Comparison of ENCODE assay signal across 23 mouse cellular contexts in the genomic region with DNA sequence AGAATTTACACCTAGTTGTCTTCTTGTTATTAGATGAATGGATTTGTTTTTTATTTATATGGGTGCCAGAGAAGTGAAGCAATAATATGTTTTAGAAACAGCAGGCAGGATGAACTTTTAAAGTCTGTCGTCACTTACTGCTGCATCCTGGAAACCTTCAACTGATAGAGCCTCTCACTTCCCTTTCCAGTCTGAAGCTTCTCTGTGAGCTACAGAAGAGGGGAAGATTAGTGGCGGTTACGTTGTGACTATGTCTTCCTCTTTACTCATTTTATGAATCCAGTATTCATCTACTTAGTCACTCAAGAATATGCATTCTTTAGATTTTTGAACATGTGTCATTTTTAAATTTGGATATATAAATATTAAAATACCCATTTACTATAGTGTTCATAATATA.
DNase-seq lines count a peak whose midpoint lies in the region; ATAC-seq lines count a peak whose summit lies in the region.
"Had no signal": no experiment of that assay in that cellular context is flagged by ENCODE, and none has a peak within 500 bp of the region (broad histone marks: within the 10 kb centered on the region; RNA-seq: fewer than 3 reads in every experiment).

No protein-coding gene starts in this region.

- no peaks in the 10 kb centered on the region for H3K9me3 ChIP-seq in forebrain, embryonic 13.5 days (replicated peaks)
- H3K9me3 ChIP-seq: forebrain, embryonic 15.5 days; heart, embryonic 12.5 days; hindbrain, embryonic 12.5 days; limb, embryonic 13.5 days; liver, embryonic 13.5 days; midbrain, embryonic 10.5 days had no signal

- no peak overlapping the region for H3K27ac ChIP-seq in forebrain, embryonic 13.5 days
- H3K27ac ChIP-seq: forebrain, embryonic 15.5 days; hindbrain, embryonic 12.5 days; limb, embryonic 13.5 days; liver, embryonic 13.5 days; midbrain, embryonic 10.5 days had no signal

- intact Hi-C loops in left cerebral cortex, postnatal 4 days (cut with DNase I): no loop called here

- H3K36me3 ChIP-seq in forebrain, embryonic 13.5 days (ENCODE audit: poor library complexity, severe bottlenecking): no peaks in the 10 kb centered on the region
- H3K36me3 ChIP-seq: forebrain, embryonic 15.5 days; heart, embryonic 12.5 days; hindbrain, embryonic 12.5 days; limb, embryonic 13.5 days; liver, embryonic 13.5 days; midbrain, embryonic 10.5 days had no signal

- H3K9ac ChIP-seq in forebrain, embryonic 13.5 days: no peak overlapping the region
- H3K9ac ChIP-seq: forebrain, embryonic 15.5 days; heart, embryonic 12.5 days; hindbrain, embryonic 12.5 days; limb, embryonic 13.5 days; liver, embryonic 13.5 days had no signal

- H3K4me3 ChIP-seq in forebrain, embryonic 13.5 days: no peak overlapping the region
- H3K4me3 ChIP-seq: forebrain, embryonic 15.5 days; heart, embryonic 12.5 days; hindbrain, embryonic 12.5 days; limb, embryonic 13.5 days; liver, embryonic 13.5 days; midbrain, embryonic 10.5 days had no signal

- WGBS in forebrain, embryonic 13.5 days: 93% methylated on average over 3 of the region's 3 CpGs

- DNase-seq in lung, postnatal 36 days: peak; percentile 10
- DNase-seq in lung, postnatal 4 days: no peak
- DNase-seq in c-Kit-positive CD71-negative TER-119-negative erythroid progenitor cells, embryonic 14.5 days (ENCODE audit: low read depth): peak; percentile 18
- no peak for DNase-seq in kidney, postnatal 4 days
- DNase-seq in left cerebral cortex, postnatal 4 days: no peak
- DNase-seq: cerebellum, adult 11-12 months; cerebellum, postnatal 25 days; gastrocnemius, postnatal 10 days; heart, postnatal 10 days; kidney, postnatal 25 days; layer of hippocampus, postnatal 36 days; liver, embryonic 13.5 days; right cerebral cortex, postnatal 14 days; thymus, postnatal 14 days had no signal

- no peak overlapping the region for H3K4me2 ChIP-seq in forebrain, embryonic 13.5 days
- H3K4me2 ChIP-seq: forebrain, embryonic 15.5 days; heart, embryonic 12.5 days; hindbrain, embryonic 12.5 days; limb, embryonic 13.5 days; liver, embryonic 13.5 days had no signal

- H3K27me3 ChIP-seq in forebrain, embryonic 13.5 days: no peaks in the 10 kb centered on the region
- H3K27me3 ChIP-seq: forebrain, embryonic 15.5 days; heart, embryonic 12.5 days; hindbrain, embryonic 12.5 days; limb, embryonic 13.5 days; liver, embryonic 13.5 days had no signal

- peak; percentile 94 for ATAC-seq in megakaryocyte, adult 5-6 weeks (ENCODE audit: poor library complexity, severe bottlenecking)
- ATAC-seq in forebrain, embryonic 13.5 days: no peak
- ATAC-seq: forebrain, embryonic 15.5 days; intestine, postnatal 0 days; midbrain, embryonic 16.5 days had no signal

- H3K4me1 ChIP-seq in forebrain, embryonic 13.5 days: no peaks in the 10 kb centered on the region
- H3K4me1 ChIP-seq: forebrain, embryonic 15.5 days; hindbrain, embryonic 12.5 days; limb, embryonic 13.5 days; liver, embryonic 13.5 days; midbrain, embryonic 10.5 days had no signal

Comparison
In these comparisons a context has a peak if more than half of its experiments do, and no peak if none do; other contexts are left out.
1. DNase-seq: peak in lung, postnatal 36 days (single experiment) and c-Kit-positive CD71-negative TER-119-negative erythroid progenitor cells, embryonic 14.5 days (single experiment); none in lung, postnatal 4 days (0 of 2), kidney, postnatal 4 days (0 of 2) and left cerebral cortex, postnatal 4 days (single experiment).